Mouse (Mus musculus) embryonic facial prominence, embryonic 15.5 days (tissue): Measurements from ENCODE around the gene Cntnap5a. TPM values are rescaled to one million over a fixed set of nuclear protein-coding genes. Genes with fewer than 3 reads are reported as not detected.
"Not testable (repeated sequence)": the region's sequence is repeated elsewhere in the genome, so short reads cannot be mapped to it uniquely, and the experiment has no call there.

Experiments used
- ATAC-seq: fragments of 200-750 bp; cut with Nextera tagmentation; 2 replicates; pipeline ENCODE4 v1.8.0; 2017; ENCODE audit warnings: low read depth, moderate TSS enrichment; ENCODE audit not compliant: insufficient number of reproducible peaks, low FRiP score, low TSS enrichment
- H3K27ac ChIP-seq: fragments of 300-500 bp; sonication (generic); replicated peaks from 2 replicates; pipeline ENCODE4 v1.5.1; 2015; ENCODE audit warnings: mild to moderate bottlenecking, inconsistent platforms
- H3K27me3 ChIP-seq: fragments of 300-500 bp; sonication (generic); 2 replicates; pipeline ENCODE4 v1.6.1; 2015; ENCODE audit warnings: inconsistent platforms
- H3K36me3 ChIP-seq: fragments of 300-500 bp; sonication (generic); 2 replicates; pipeline ENCODE4 v1.6.1; 2015; ENCODE audit warnings: mild to moderate bottlenecking, inconsistent platforms
- H3K4me1 ChIP-seq: fragments of 300-500 bp; sonication (generic); 2 replicates; pipeline ENCODE4 v1.6.1; 2015; ENCODE audit warnings: inconsistent platforms
- H3K4me2 ChIP-seq: fragments of 300-500 bp; sonication (generic); replicated peaks from 2 replicates; pipeline ENCODE4 v1.6.1; 2015; ENCODE audit warnings: mild to moderate bottlenecking, inconsistent platforms
- H3K4me3 ChIP-seq: fragments of 300-500 bp; sonication (generic); replicated peaks from 2 replicates; pipeline ENCODE4 v1.5.1; 2015; ENCODE audit warnings: mild to moderate bottlenecking, inconsistent platforms
- H3K9ac ChIP-seq: fragments of 300-500 bp; sonication (generic); 2 replicates; pipeline ENCODE4 v1.6.1; 2015; ENCODE audit warnings: inconsistent platforms
- H3K9me3 ChIP-seq: fragments of 300-500 bp; sonication (generic); replicated peaks from 2 replicates; pipeline ENCODE4 v1.6.1; 2016; ENCODE audit warnings: inconsistent platforms
- WGBS: fragments of 180-500 bp; shearing (Covaris S2); methylation state at CpG from one replicate; pipeline ENCODE4 v1.1.7; 2015; 5-methylcytosine and 5-hydroxymethylcytosine counted together
- polyA plus RNA-seq: library from polyadenylated mRNA; unstranded; fragments of >200 nt; fragmentation: Nextera tagmentation; extraction: Ambion mirVana; gene quantifications from 2 replicates; pipeline ENCODE4 v1.2.1, GENCODE M21; 2015

The Cntnap5a gene
- polyA plus RNA-seq, 1 experiment from 2014 or later: 0.04 TPM

GRCm38 (mm10) chr1:116107010-116107723, 422.6 kb downstream of the Cntnap5a start:
- Histone ChIP-seq H3K27me3 (no peaks in the 10 kb centered on the region), H3K36me3 (no peaks in the 10 kb centered on the region), H3K4me3 (no peak overlapping the region), H3K9me3 (no peaks in the 10 kb centered on the region), H3K27ac (no peak overlapping the region), H3K9ac (no peak overlapping the region), H3K4me1 (no peaks in the 10 kb centered on the region), H3K4me2 (no peak overlapping the region)
- no peak for ATAC-seq
- WGBS: 63% methylated on average over 3 of the region's 3 CpGs

GRCm38 (mm10) chr1:116107724-116108058, 423.1 kb downstream of the Cntnap5a start:
- H3K36me3 ChIP-seq: no peaks in the 10 kb centered on the region
- no peak for ATAC-seq
- H3K4me3 ChIP-seq: no peak overlapping the region
- H3K4me2 ChIP-seq: no peak overlapping the region
- H3K4me1 ChIP-seq: no peaks in the 10 kb centered on the region
- no peak overlapping the region for H3K27ac ChIP-seq
- H3K9ac ChIP-seq: no peak overlapping the region
- no peaks in the 10 kb centered on the region for H3K27me3 ChIP-seq
- H3K9me3 ChIP-seq: no peaks in the 10 kb centered on the region

GRCm38 (mm10) chr1:116108381-116108780, 423.8 kb downstream of the Cntnap5a start:
- H3K4me2 ChIP-seq: no peak overlapping the region
- no peaks in the 10 kb centered on the region for H3K9me3 ChIP-seq
- H3K27ac ChIP-seq: no peak overlapping the region
- H3K4me1 ChIP-seq: no peaks in the 10 kb centered on the region
- no peak overlapping the region for H3K9ac ChIP-seq
- no peak for ATAC-seq
- no peak overlapping the region for H3K4me3 ChIP-seq
- no peaks in the 10 kb centered on the region for H3K36me3 ChIP-seq
- H3K27me3 ChIP-seq: no peaks in the 10 kb centered on the region

- H3K27me3 ChIP-seq: no peaks in the 10 kb centered on the region
- no peaks in the 10 kb centered on the region for H3K36me3 ChIP-seq
- WGBS: 71% methylated on average over 1 of the region's 1 CpGs
- H3K9me3 ChIP-seq: no peaks in the 10 kb centered on the region
- H3K9ac ChIP-seq: no peak overlapping the region
- no peak overlapping the region for H3K4me2 ChIP-seq
- H3K27ac ChIP-seq: no peak overlapping the region
- H3K4me1 ChIP-seq: no peaks in the 10 kb centered on the region
- no peak for ATAC-seq
- H3K4me3 ChIP-seq: no peak overlapping the region
Observed at GRCm38 (mm10) chr1:116125767-116126166, 441.2 kb downstream of the Cntnap5a start.

GRCm38 (mm10) chr1:116127085-116127484, 442.5 kb downstream of the Cntnap5a start:
- no peak overlapping the region for H3K9ac ChIP-seq

GRCm38 (mm10) chr1:116128450-116129246, 444.1 kb downstream of the Cntnap5a start:
- Histone ChIP-seq H3K36me3 (no peaks in the 10 kb centered on the region), H3K27me3 (no peaks in the 10 kb centered on the region), H3K4me3 (no peak overlapping the region), H3K9me3 (no peaks in the 10 kb centered on the region), H3K27ac (no peak overlapping the region), H3K4me1 (no peaks in the 10 kb centered on the region), H3K9ac (no peak overlapping the region), H3K4me2 (no peak overlapping the region)
- 45% methylated on average over 1 of the region's 1 CpGs for WGBS
- ATAC-seq: no peak

More at GRCm38 (mm10) chr1:116127085-116127484, 442.5 kb downstream of the Cntnap5a start:
- no peak overlapping the region for H3K4me2 ChIP-seq
- H3K4me1 ChIP-seq: no peaks in the 10 kb centered on the region
- H3K27ac ChIP-seq: no peak overlapping the region
- H3K36me3 ChIP-seq: no peaks in the 10 kb centered on the region
- H3K27me3 ChIP-seq: no peaks in the 10 kb centered on the region
- WGBS: 77% methylated on average over 2 of the region's 2 CpGs
- H3K9me3 ChIP-seq: no peaks in the 10 kb centered on the region
- no peak overlapping the region for H3K4me3 ChIP-seq
- no peak for ATAC-seq

- Histone ChIP-seq H3K4me3 (no peak overlapping the region), H3K27me3 (no peaks in the 10 kb centered on the region), H3K9me3 (no peaks in the 10 kb centered on the region), H3K27ac (no peak overlapping the region), H3K36me3 (no peaks in the 10 kb centered on the region), H3K4me2 (no peak overlapping the region), H3K9ac (no peak overlapping the region), H3K4me1 (no peaks in the 10 kb centered on the region)
- ATAC-seq: no peak
Observed at GRCm38 (mm10) chr1:116132471-116132870, 447.9 kb downstream of the Cntnap5a start.

GRCm38 (mm10) chr1:116149764-116150369, 465.3 kb downstream of the Cntnap5a start:
- no peak overlapping the region for H3K27ac ChIP-seq
- H3K4me3 ChIP-seq: no peak overlapping the region
- H3K9ac ChIP-seq: no peak overlapping the region
- no peak overlapping the region for H3K4me2 ChIP-seq
- no peaks in the 10 kb centered on the region for H3K27me3 ChIP-seq
- no peaks in the 10 kb centered on the region for H3K9me3 ChIP-seq
- no peaks in the 10 kb centered on the region for H3K4me1 ChIP-seq
- ATAC-seq: no peak
- no peaks in the 10 kb centered on the region for H3K36me3 ChIP-seq

- Histone ChIP-seq H3K4me1 (no peaks in the 10 kb centered on the region), H3K27ac (no peak overlapping the region), H3K27me3 (no peaks in the 10 kb centered on the region), H3K36me3 (no peaks in the 10 kb centered on the region), H3K9ac (no peak overlapping the region), H3K4me2 (no peak overlapping the region), H3K9me3 (no peaks in the 10 kb centered on the region), H3K4me3 (no peak overlapping the region)
- 69% methylated on average over 2 of the region's 2 CpGs for WGBS
- ATAC-seq: no peak
Observed at GRCm38 (mm10) chr1:116184471-116184870, 499.9 kb downstream of the Cntnap5a start.

GRCm38 (mm10) chr1:116188142-116188541, 503.6 kb downstream of the Cntnap5a start:
- 78% methylated on average over 1 of the region's 1 CpGs for WGBS
- H3K27me3 ChIP-seq, H3K27ac ChIP-seq, H3K36me3 ChIP-seq, H3K9me3 ChIP-seq, ATAC-seq, H3K9ac ChIP-seq, H3K4me3 ChIP-seq, H3K4me1 ChIP-seq, H3K4me2 ChIP-seq: not testable (repeated sequence)

GRCm38 (mm10) chr1:116192299-116192698, 507.7 kb downstream of the Cntnap5a start:
- Histone ChIP-seq H3K27ac (no peak overlapping the region), H3K27me3 (no peaks in the 10 kb centered on the region), H3K36me3 (no peaks in the 10 kb centered on the region), H3K4me2 (no peak overlapping the region), H3K4me3 (no peak overlapping the region), H3K4me1 (no peaks in the 10 kb centered on the region), H3K9me3 (no peaks in the 10 kb centered on the region), H3K9ac (no peak overlapping the region)
- no peak for ATAC-seq
- 77% methylated on average over 2 of the region's 2 CpGs for WGBS
